Mouse (Mus musculus): ENCODE results near the gene Pgbd5.

Pgbd5 gene

DNA sequence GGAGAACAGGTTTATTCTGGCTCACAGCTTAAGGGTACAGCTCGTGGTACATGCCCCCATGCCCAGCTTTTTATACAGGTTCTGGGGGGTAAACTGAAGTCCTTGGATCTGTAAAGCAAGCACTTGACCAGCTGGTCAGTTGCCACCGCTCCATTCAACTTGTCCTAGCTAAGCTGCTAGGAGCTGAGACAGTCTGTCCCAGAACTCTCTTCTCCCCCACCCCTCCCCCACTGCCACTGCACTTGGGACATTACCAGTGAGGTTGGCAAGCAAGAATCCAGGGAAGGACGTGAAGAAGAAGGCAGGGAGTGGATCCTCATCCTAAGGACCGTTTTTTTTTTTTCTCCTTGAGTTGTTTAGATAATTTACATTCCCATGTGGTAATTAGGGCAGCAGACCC is 2.7 kb downstream of the Pgbd5 start:
- TF ChIP-seq GATA4 (IDR thresholded peaks at IDR 0.05; ENCODE audit: insufficient replicate concordance, low read length), result no peak

DNA sequence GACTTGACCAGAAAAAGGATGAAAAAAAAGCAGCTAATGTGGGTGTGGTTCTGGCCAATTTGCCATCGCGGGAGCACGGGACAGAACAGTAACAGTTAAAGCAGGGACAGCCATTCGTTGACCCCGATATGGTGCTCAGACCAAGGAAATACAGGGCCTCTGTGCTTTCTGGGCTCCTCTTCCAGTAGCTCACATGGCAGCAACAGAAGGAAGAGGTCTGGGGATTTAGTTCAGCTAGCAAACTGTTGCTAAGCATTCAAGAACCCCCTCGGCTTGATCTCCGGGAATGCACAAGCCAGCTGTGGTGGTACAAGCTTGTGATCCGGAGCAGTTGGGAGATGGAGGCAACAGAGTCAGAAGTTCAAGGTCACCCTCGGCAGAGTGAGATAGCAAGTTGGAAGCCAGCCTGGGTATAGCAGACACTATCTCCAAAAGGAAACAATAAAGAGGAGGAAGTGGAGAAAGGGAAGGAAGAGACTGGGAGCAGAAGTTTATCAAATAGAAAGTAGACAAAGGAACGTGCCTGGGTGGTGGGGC is 3.7 kb downstream of the Pgbd5 start:
- no peak for TF ChIP-seq GATA4 (IDR thresholded peaks at IDR 0.05; ENCODE audit: insufficient replicate concordance, low read length)

GRCm38 (mm10) chr8:124435170-124435569 is 4.3 kb downstream of the Pgbd5 start:
- TF ChIP-seq GATA4 (IDR thresholded peaks at IDR 0.05; ENCODE audit: insufficient replicate concordance, low read length), result no peak

- no peak for TF ChIP-seq GATA4 (IDR thresholded peaks at IDR 0.05; ENCODE audit: insufficient replicate concordance, low read length)
These were observed 5.2 kb downstream of the Pgbd5 start for GRCm38 (mm10) chr8:124434126-124434790.

DNA sequence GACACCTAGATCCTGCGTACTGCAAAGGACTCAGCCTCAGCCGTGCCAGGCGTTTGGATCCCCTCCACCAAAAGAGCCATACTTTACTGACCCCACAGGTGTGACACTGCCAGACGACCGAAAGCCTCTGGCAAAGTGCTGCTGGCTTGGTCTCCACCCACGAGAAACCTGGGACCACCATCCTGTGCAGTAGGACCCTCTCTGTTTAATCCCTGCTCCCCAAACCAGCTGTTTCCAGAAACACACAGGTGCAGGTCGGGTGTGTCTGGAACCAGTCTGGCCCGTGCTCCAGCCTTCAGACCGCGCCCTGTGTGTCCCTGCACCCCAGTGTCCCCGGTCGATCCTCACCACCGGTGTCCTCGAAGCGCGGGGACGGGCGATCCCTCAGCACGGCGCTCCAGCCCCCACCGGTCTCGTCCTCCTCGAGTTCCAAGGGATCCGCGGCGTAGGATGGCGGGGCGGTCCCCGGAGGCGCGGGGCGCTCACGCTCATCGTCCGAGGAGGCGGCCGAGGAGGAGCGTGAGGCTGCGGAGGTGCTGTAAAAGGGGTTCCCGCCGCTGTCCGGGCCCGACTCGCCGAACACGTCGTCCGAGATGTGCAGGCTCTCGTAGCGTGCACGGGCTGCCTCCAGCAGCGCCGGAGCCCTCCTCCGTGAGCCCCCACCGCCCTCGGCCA is 5.9 kb downstream of the Pgbd5 start:
- TF ChIP-seq GATA4 (IDR thresholded peaks at IDR 0.05; ENCODE audit: insufficient replicate concordance, low read length), result no peak

GRCm38 (mm10) chr8:124430881-124431280 is 8.6 kb downstream of the Pgbd5 start:
- no peak for TF ChIP-seq GATA4 (IDR thresholded peaks at IDR 0.05; ENCODE audit: insufficient replicate concordance, low read length)

GRCm38 (mm10) chr8:124429417-124429816 is 10.0 kb downstream of the Pgbd5 start:
- no peak for TF ChIP-seq GATA4 (IDR thresholded peaks at IDR 0.05; ENCODE audit: insufficient replicate concordance, low read length)

DNA sequence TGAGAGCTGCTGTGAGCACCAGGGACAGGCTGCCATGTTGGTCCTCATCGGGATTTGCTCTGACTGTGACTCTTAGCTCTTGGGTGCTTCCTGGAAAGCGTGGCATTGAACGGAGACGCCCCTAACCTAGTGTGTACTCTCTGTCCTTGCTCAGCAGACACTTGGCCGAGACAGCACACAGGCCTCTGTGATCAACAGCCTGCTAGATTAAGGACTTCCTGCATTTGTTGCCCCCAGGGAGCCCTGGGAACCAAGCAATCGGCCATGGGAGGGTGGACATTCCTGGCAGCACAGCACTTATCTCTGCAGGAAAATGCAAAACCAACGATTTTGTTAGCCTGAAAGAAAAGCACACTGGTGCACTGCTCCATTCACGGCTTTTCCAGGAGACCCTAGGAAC is 18.0 kb downstream of the Pgbd5 start:
- peak; percentile 51; the same call in 1 of the 2 replicates for TF ChIP-seq GATA4 (IDR thresholded peaks at IDR 0.05; ENCODE audit: insufficient replicate concordance, low read length)

GRCm38 (mm10) chr8:124418927-124419326 is 20.5 kb downstream of the Pgbd5 start:
- TF ChIP-seq GATA4 (IDR thresholded peaks at IDR 0.05; ENCODE audit: insufficient replicate concordance, low read length), result no peak

- TF ChIP-seq GATA4 (IDR thresholded peaks at IDR 0.05; ENCODE audit: insufficient replicate concordance, low read length), result no peak
These were observed 21.3 kb downstream of the Pgbd5 start for GRCm38 (mm10) chr8:124418185-124418584.

DNA sequence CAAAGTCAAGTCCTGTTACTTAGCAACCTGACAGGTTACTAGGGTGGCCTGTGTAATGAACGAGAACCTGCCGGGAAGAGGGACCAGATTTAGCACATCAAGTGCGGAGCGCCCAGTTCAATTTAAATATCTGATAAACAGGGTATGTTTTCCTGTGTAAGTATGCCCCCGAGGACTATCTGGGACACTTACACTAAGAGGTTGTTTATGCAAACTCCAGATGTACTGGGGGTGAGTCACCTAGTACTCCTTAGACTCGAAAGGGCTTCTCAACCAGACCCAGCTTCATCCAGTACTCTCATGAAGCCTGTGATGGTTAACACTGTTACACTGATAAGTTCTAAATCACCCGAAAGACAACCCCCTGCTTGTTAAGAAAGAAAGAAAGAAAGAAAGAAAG is 22.8 kb downstream of the Pgbd5 start:
- no peak for TF ChIP-seq GATA4 (IDR thresholded peaks at IDR 0.05; ENCODE audit: insufficient replicate concordance, low read length)

DNA sequence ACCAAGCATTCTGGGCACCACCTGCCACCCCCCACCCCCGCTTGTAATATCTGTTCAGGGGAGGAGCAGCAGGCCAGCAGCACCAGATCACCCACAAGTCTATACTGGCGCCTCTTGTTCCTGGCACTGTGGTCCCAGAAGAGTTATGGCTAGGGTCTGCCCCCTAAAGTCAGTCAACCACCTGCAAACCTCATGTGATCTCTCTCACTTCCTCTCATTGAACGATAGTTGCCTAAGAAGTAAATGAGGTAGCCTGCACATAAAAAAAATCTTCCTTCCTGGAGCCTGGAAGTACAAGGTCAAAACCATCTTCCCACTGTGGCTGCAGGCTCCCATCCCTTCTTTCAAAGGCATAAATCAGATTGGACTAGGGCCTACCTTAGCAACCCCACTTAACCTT is 23.7 kb downstream of the Pgbd5 start:
- TF ChIP-seq GATA4 (IDR thresholded peaks at IDR 0.05; ENCODE audit: insufficient replicate concordance, low read length), result no peak

- no peak for TF ChIP-seq GATA4 (IDR thresholded peaks at IDR 0.05; ENCODE audit: insufficient replicate concordance, low read length)
These were observed 24.5 kb downstream of the Pgbd5 start for GRCm38 (mm10) chr8:124415002-124415401.

DNA sequence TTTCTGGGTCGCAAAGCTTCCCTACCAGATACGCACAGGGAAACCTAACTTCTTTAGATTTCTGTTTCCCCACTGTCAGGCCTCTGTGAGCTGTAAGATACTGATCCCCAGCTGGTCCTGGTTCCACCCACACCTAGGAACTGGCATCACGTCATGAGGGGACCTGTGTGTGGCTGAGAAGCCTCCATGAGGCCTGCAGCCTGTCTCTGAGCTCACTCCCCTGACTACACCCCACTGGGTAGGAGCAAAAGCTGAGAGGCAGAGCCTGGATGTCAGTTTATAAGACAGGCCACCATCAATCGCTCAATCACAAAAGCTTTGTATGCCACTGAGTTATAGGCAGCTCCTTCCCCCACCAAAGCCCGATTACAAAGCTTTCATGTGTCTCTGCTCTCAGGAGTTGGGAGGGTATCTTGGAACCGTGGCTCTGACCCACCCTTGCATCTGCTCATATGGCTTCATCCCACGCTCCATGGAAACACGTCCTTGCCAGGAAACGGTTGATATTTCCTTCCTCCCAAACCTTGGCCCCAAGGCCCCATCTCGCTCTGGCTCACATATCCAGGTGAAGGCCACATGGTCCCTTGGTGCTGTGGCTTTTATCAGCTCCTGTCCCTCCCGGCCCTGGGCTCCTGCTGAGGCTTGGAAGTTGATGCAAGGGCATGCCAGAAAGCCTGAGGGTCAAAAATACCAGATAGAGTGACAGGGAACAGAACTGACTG is 26.1 kb downstream of the Pgbd5 start:
- no peak for TF ChIP-seq GATA4 (IDR thresholded peaks at IDR 0.05; ENCODE audit: insufficient replicate concordance, low read length)

DNA sequence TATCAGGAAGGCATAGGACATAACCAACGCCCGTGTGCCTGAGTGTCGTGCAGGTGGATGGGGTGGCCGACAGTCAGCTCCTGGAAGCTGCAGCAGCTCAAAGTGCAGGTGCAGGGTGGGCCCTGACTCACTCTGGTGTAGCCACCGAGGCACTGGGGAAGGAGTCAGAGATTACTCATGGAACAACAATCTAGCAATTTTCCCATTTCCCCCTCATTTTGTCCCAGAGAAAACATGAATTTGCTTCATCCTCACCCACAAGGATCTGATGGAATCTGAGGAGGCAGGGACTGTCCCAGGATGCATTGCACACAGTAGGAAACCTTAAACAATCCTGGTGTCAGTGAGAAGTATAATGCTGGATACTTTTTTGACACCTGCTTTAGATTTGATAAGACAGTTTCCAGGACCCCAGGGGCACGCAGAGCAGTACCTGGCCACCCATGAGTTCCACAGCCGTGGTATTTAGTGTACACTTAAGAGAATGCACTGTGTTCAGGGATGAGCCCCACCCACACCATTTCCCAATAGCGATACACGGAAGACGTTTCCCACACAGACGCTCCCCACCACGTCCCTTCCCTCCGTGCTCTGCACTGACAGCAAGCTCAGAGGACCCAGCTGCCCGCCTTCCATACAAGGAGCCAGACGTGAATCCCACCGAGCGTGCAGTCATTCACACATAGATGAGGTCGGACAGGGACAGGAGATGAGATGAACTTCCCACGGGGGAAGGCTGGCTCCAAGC is 26.8 kb downstream of the Pgbd5 start:
- TF ChIP-seq GATA4 (IDR thresholded peaks at IDR 0.05; ENCODE audit: insufficient replicate concordance, low read length), result no peak
